Mouse (Mus musculus): ENCODE data around the gene Gm20683.

Gm20683 gene

GRCm38 (mm10) chr17:25795609-25796092 is 45.9 kb downstream of the Gm20683 start, which contains the start of gene AC134908.4:
Gene AC134908.4 (minus strand): TSS chr17:25795659.
- no peak for DNase-seq (ENCODE audit: low spot score)

GRCm38 (mm10) chr17:25794998-25795397 is 46.6 kb downstream of the Gm20683 start:
- DNase-seq (ENCODE audit: low spot score): no peak

GRCm38 (mm10) chr17:25794197-25794596 is 47.4 kb downstream of the Gm20683 start:
- no peak for DNase-seq (ENCODE audit: low spot score)

- peak; percentile 70 for DNase-seq (ENCODE audit: low spot score)
These were observed 48.9 kb downstream of the Gm20683 start, which contains the start of gene Fam173a for GRCm38 (mm10) chr17:25792615-25793014. Gene Fam173a (minus strand): TSS chr17:25792901.

- DNase-seq (ENCODE audit: low spot score): peak; percentile 84
These were observed 49.6 kb downstream of the Gm20683 start for GRCm38 (mm10) chr17:25791843-25792527.

- no peak for DNase-seq (ENCODE audit: low spot score)
These were observed 50.2 kb downstream of the Gm20683 start for GRCm38 (mm10) chr17:25791320-25791842.

- no peak for DNase-seq (ENCODE audit: low spot score)
These were observed 54.6 kb downstream of the Gm20683 start for GRCm38 (mm10) chr17:25786781-25787504.

GRCm38 (mm10) chr17:25786280-25786679 is 55.3 kb downstream of the Gm20683 start, which contains the start of gene Ccdc78:
Gene Ccdc78 (plus strand): TSS chr17:25786580.
- no peak for DNase-seq (ENCODE audit: low spot score)

- peak; percentile 93 for DNase-seq (ENCODE audit: low spot score)
These were observed 56.2 kb downstream of the Gm20683 start, which contains the start of gene Haghl for GRCm38 (mm10) chr17:25785281-25785745. Gene Haghl (minus strand): TSS chr17:25785673.

Measured in ovary, postnatal 36 days (tissue).